Mouse (Mus musculus): ENCODE data around the gene Zcchc4.

Gene Zcchc4

DNA sequence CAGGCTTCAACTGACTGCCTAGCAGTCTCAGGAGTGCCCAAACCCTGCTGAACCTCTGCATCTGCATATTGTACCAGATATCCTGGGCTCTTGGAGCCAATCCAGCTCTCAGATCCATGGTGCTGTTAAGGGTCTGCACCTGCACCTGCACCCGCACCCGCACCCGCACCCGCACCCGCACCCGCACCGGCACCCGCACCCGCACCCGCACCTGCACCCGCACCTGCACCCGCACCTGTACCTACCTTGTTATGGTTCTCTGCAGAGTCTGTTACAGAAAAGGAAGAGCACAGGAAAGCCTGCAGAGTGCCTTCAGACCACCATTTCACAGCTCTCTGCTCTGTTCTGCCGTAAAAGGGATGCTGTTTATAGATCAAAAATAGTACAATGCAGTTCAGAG is 96.8 kb downstream of the Zcchc4 start:
- DNase-seq (ENCODE audit: low spot score) = no peak

All from c-Kit-positive CD71-positive TER-119-positive erythroid progenitor cells, embryonic 14.5 days (primary cell).